Mouse (Mus musculus): ENCODE data around the gene Angptl7. TPM values are rescaled to one million over a fixed set of nuclear protein-coding genes. Genes with fewer than 3 reads are reported as not detected.

Gene Angptl7
- 1.2 and 1.3 TPM in 2 replicates for polyA plus RNA-seq (2015; fragmentation: Nextera tagmentation; extraction: Ambion mirVana)

GRCm38 (mm10) chr4:148500410-148500867 is at the start of gene Angptl7:
Angptl7 (minus strand) TSS chr4:148500460.
- Histone ChIP-seq H3K4me1 (replicated peaks; ENCODE audit: control insufficient read depth, insufficient read depth) (no peaks in the 10 kb centered on the region), H3K27ac (replicated peaks) (no peak within 1 kb of the TSS), H3K4me3 (ENCODE audit: low read depth, low read length) (no peak within 1 kb of the TSS), H3K36me3 (ENCODE audit: control insufficient read depth, insufficient read depth, low read length) (0 out of 2 replicates have a peak, but pooled peaks cover 3% of the 10 kb centered on the region), H3K9me3 (ENCODE audit: control insufficient read depth, low read length) (no peaks in the 10 kb centered on the region), H3K9ac (ENCODE audit: low read length) (0 out of 2 replicates have a peak within 1 kb of the TSS, but pooled peaks have one; percentile 1), H3K27me3 (ENCODE audit: control insufficient read depth, insufficient read depth, low read length) (no peaks in the 10 kb centered on the region), H3K4me2 (replicated peaks; ENCODE audit: low read depth) (no peak within 1 kb of the TSS)
- TF ChIP-seq EP300 (optimal IDR thresholded peaks at IDR 0.05) (no peak), CTCF (IDR thresholded peaks at IDR 0.05; ENCODE audit: low read depth) (no peak)
- DNase-seq (ENCODE audit: low spot score) (no peak), ATAC-seq (ENCODE audit: low FRiP score, low TSS enrichment) (peak; percentile 45; the same call in 1 of the 2 replicates)
- 36% methylated on average over 4 of the region's 4 CpGs for WGBS

- Histone ChIP-seq H3K9me3 (ENCODE audit: control insufficient read depth, low read length) (no peaks in the 10 kb centered on the region), H3K4me2 (replicated peaks; ENCODE audit: low read depth) (no peak overlapping the region), H3K4me1 (replicated peaks; ENCODE audit: control insufficient read depth, insufficient read depth) (no peaks in the 10 kb centered on the region), H3K27me3 (ENCODE audit: control insufficient read depth, insufficient read depth, low read length) (no peaks in the 10 kb centered on the region), H3K4me3 (ENCODE audit: low read depth, low read length) (no peak overlapping the region), H3K9ac (ENCODE audit: low read length) (no peak overlapping the region), H3K27ac (replicated peaks) (no peak overlapping the region), H3K36me3 (ENCODE audit: control insufficient read depth, insufficient read depth, low read length) (peaks cover 37% of the 10 kb centered on the region)
- 90% methylated on average over 4 of the region's 4 CpGs for WGBS
- no peak for ATAC-seq (ENCODE audit: low FRiP score, low TSS enrichment)
- TF ChIP-seq CTCF (IDR thresholded peaks at IDR 0.05; ENCODE audit: low read depth) (no peak), EP300 (optimal IDR thresholded peaks at IDR 0.05) (no peak)
- no peak for DNase-seq (ENCODE audit: low spot score)
Observed at GRCm38 (mm10) chr4:148549106-148549505, 48.8 kb upstream of the Angptl7 start.

GRCm38 (mm10) chr4:148535876-148536275 is 35.6 kb upstream of the Angptl7 start:
- TF ChIP-seq CTCF (IDR thresholded peaks at IDR 0.05; ENCODE audit: low read depth): no peak
- no peak for TF ChIP-seq EP300 (optimal IDR thresholded peaks at IDR 0.05)
- no peak for DNase-seq (ENCODE audit: low spot score)
- Histone ChIP-seq H3K36me3 (ENCODE audit: control insufficient read depth, insufficient read depth, low read length) (peaks cover 59% of the 10 kb centered on the region), H3K27ac (replicated peaks) (no peak overlapping the region), H3K4me2 (replicated peaks; ENCODE audit: low read depth) (no peak overlapping the region), H3K4me1 (replicated peaks; ENCODE audit: control insufficient read depth, insufficient read depth) (no peaks in the 10 kb centered on the region), H3K9me3 (ENCODE audit: control insufficient read depth, low read length) (no peaks in the 10 kb centered on the region), H3K4me3 (ENCODE audit: low read depth, low read length) (no peak overlapping the region), H3K27me3 (ENCODE audit: control insufficient read depth, insufficient read depth, low read length) (no peaks in the 10 kb centered on the region), H3K9ac (ENCODE audit: low read length) (no peak overlapping the region)
- 85% methylated on average over 3 of the region's 3 CpGs for WGBS
- ATAC-seq (ENCODE audit: low FRiP score, low TSS enrichment): no peak

GRCm38 (mm10) chr4:148533613-148534328 is 33.5 kb upstream of the Angptl7 start:
- no peak overlapping the region for H3K4me2 ChIP-seq (replicated peaks; ENCODE audit: low read depth)
- H3K27ac ChIP-seq (replicated peaks): no peak overlapping the region
- DNase-seq (ENCODE audit: low spot score): no peak
- H3K4me1 ChIP-seq (replicated peaks; ENCODE audit: control insufficient read depth, insufficient read depth): no peaks in the 10 kb centered on the region
- H3K9ac ChIP-seq (ENCODE audit: low read length): no peak overlapping the region
- peaks cover 58% of the 10 kb centered on the region for H3K36me3 ChIP-seq (ENCODE audit: control insufficient read depth, insufficient read depth, low read length)
- no peak overlapping the region for H3K4me3 ChIP-seq (ENCODE audit: low read depth, low read length)
- ATAC-seq (ENCODE audit: low FRiP score, low TSS enrichment): peak; percentile 47; the same call in 1 of the 2 replicates
- 81% methylated on average over 12 of the region's 12 CpGs for WGBS
- no peaks in the 10 kb centered on the region for H3K27me3 ChIP-seq (ENCODE audit: control insufficient read depth, insufficient read depth, low read length)
- no peak for TF ChIP-seq EP300 (optimal IDR thresholded peaks at IDR 0.05)
- TF ChIP-seq CTCF (IDR thresholded peaks at IDR 0.05; ENCODE audit: low read depth): no peak
- no peaks in the 10 kb centered on the region for H3K9me3 ChIP-seq (ENCODE audit: control insufficient read depth, low read length)

- WGBS: 92% methylated on average over 3 of the region's 3 CpGs
- TF ChIP-seq EP300 (optimal IDR thresholded peaks at IDR 0.05): no peak
- TF ChIP-seq CTCF (IDR thresholded peaks at IDR 0.05; ENCODE audit: low read depth): no peak
- H3K4me1 ChIP-seq (replicated peaks; ENCODE audit: control insufficient read depth, insufficient read depth): no peaks in the 10 kb centered on the region
- H3K9ac ChIP-seq (ENCODE audit: low read length): no peak overlapping the region
- no peak for ATAC-seq (ENCODE audit: low FRiP score, low TSS enrichment)
- no peak overlapping the region for H3K27ac ChIP-seq (replicated peaks)
- peaks cover 49% of the 10 kb centered on the region for H3K36me3 ChIP-seq (ENCODE audit: control insufficient read depth, insufficient read depth, low read length)
- no peak for DNase-seq (ENCODE audit: low spot score)
- no peaks in the 10 kb centered on the region for H3K27me3 ChIP-seq (ENCODE audit: control insufficient read depth, insufficient read depth, low read length)
- H3K4me3 ChIP-seq (ENCODE audit: low read depth, low read length): no peak overlapping the region
- no peaks in the 10 kb centered on the region for H3K9me3 ChIP-seq (ENCODE audit: control insufficient read depth, low read length)
- no peak overlapping the region for H3K4me2 ChIP-seq (replicated peaks; ENCODE audit: low read depth)
Observed at GRCm38 (mm10) chr4:148532516-148532915, 32.3 kb upstream of the Angptl7 start.

- Histone ChIP-seq H3K4me2 (replicated peaks; ENCODE audit: low read depth) (no peak overlapping the region), H3K9ac (ENCODE audit: low read length) (no peak overlapping the region), H3K27ac (replicated peaks) (no peak overlapping the region), H3K36me3 (ENCODE audit: control insufficient read depth, insufficient read depth, low read length) (peaks cover 45% of the 10 kb centered on the region), H3K9me3 (ENCODE audit: control insufficient read depth, low read length) (no peaks in the 10 kb centered on the region), H3K4me1 (replicated peaks; ENCODE audit: control insufficient read depth, insufficient read depth) (no peaks in the 10 kb centered on the region), H3K4me3 (ENCODE audit: low read depth, low read length) (no peak overlapping the region), H3K27me3 (ENCODE audit: control insufficient read depth, insufficient read depth, low read length) (no peaks in the 10 kb centered on the region)
- no peak for ATAC-seq (ENCODE audit: low FRiP score, low TSS enrichment)
- TF ChIP-seq CTCF (IDR thresholded peaks at IDR 0.05; ENCODE audit: low read depth) (no peak), EP300 (optimal IDR thresholded peaks at IDR 0.05) (no peak)
- WGBS: 74% methylated on average over 4 of the region's 4 CpGs
- DNase-seq (ENCODE audit: low spot score): no peak
Observed at GRCm38 (mm10) chr4:148531341-148531740, 31.1 kb upstream of the Angptl7 start.
